Mouse (Mus musculus) small intestine, adult 2 months (tissue): Measurements from ENCODE around the gene Cyp4f39.

Experiments
- CTCF ChIP-seq: fragments of 200-500 bp; IDR thresholded peaks from 2 replicates; pipeline ENCODE4 v1.5.1; 2012; ENCODE audit warnings: low read depth, mild to moderate bottlenecking, control low read depth, inconsistent platforms, low read length, moderate library complexity, mixed read lengths; ENCODE audit not compliant: insufficient replicate concordance, insufficient read length; ENCODE audit errors: extremely low read depth
- POLR2A ChIP-seq: fragments of 200-500 bp; IDR thresholded peaks from 2 replicates; pipeline ENCODE4 v1.6.1; 2012; ENCODE audit warnings: low read depth, mild to moderate bottlenecking, control low read depth, inconsistent platforms, low read length, moderate library complexity

DNA sequence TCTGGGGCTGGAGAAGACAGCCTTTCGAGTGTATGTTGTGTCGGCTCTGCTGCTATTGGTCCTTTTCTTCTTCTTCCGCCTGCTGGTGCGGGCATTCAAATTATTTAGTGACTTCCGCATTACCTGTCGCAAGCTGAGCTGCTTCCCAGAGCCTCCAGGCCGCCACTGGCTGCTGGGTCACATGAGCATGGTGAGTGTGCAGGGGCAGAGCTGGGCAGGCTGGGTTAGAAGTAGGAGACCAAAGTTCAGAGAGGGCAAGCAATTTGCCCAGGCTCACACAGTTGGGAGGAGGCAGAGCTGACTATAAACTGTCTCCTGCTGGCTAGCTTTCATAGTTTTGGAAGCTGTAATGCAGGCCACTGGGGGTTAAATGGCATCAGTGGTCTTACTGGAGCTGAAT lies 16.0 kb downstream of the Cyp4f39 start:
- TF ChIP-seq POLR2A (no peak; the same call in 1 of the 2 replicates), CTCF (no peak)
